Mouse (Mus musculus) heart, postnatal 0 days (tissue): ENCODE data around the gene D430041D05Rik.

Experiments
- CTCF ChIP-seq: IDR thresholded peaks from 2 replicates; pipeline ENCODE4 v1.5.1; 2016; ENCODE audit warnings: antibody characterized with exemption, control low read depth, low read depth
- EP300 ChIP-seq: IDR thresholded peaks from 2 replicates; pipeline ENCODE4 v1.6.1; 2016; ENCODE audit warnings: antibody characterized with exemption, low read depth

GRCm38 (mm10) chr2:104122505-104123378 is 288.1 kb downstream of the D430041D05Rik start, which contains the start of gene A930018P22Rik:
- TF ChIP-seq CTCF (no peak), EP300 (0 out of 2 replicates have a peak, but pooled peaks have one; percentile 11)
